Comparison of ENCODE assay signal across 11 mouse cellular contexts in genomic region chr10:86359699-86360098, GRCm38 (mm10). TPM values are rescaled to one million over a fixed set of nuclear protein-coding genes. Genes with fewer than 3 reads are reported as not detected.
DNase-seq lines count a peak whose midpoint lies in the region; ATAC-seq and TF ChIP-seq lines count a peak whose summit lies in the region.
"Had no signal": no experiment of that assay in that cellular context is flagged by ENCODE, and none has a peak within 500 bp of the region (broad histone marks: within the 10 kb centered on the region; RNA-seq: fewer than 3 reads in every experiment).

No protein-coding gene starts in this region.

- no peak for DNase-seq in heart, embryonic 10.5 days (ENCODE audit: low spot score)
- no peak for DNase-seq in heart, postnatal 25 days (ENCODE audit: low spot score)
- peak; percentile 23 for DNase-seq in lung, postnatal 0 days (ENCODE audit: low spot score)
- no peak for DNase-seq in lung, postnatal 25 days (ENCODE audit: low spot score)
- DNase-seq in cerebellum, adult 18-20 months = peak; percentile 76 to 80
- DNase-seq in limb, embryonic 10.5 days (ENCODE audit: low spot score) = no peak
- DNase-seq in spleen, adult 12 weeks (ENCODE audit: low spot score) = no peak
- DNase-seq: adrenal gland, adult 2 months had no signal

- H3K4me1 ChIP-seq in heart, embryonic 10.5 days = no peaks in the 10 kb centered on the region
- H3K4me1 ChIP-seq in lung, postnatal 0 days (ENCODE audit: insufficient read depth, low read depth, low read length) = 0 out of 2 replicates have a peak, but pooled peaks cover 3% of the 10 kb centered on the region
- peaks cover 16% of the 10 kb centered on the region for H3K4me1 ChIP-seq in limb, embryonic 10.5 days

- no peak overlapping the region for H3K4me3 ChIP-seq in heart, embryonic 10.5 days
- no peak overlapping the region for H3K4me3 ChIP-seq in lung, postnatal 0 days (ENCODE audit: low read depth, low read length)
- H3K4me3 ChIP-seq in limb, embryonic 10.5 days = no peak overlapping the region
- H3K4me3 ChIP-seq: midbrain, embryonic 10.5 days had no signal

- no peak for TF ChIP-seq CTCF in lung, postnatal 0 days (IDR thresholded peaks at IDR 0.05)

- H3K9ac ChIP-seq in lung, postnatal 0 days (replicated peaks; ENCODE audit: low read depth) = no peak overlapping the region
- H3K9ac ChIP-seq: hindbrain, embryonic 14.5 days had no signal

- no peaks in the 10 kb centered on the region for H3K36me3 ChIP-seq in heart, embryonic 10.5 days
- no peaks in the 10 kb centered on the region for H3K36me3 ChIP-seq in lung, postnatal 0 days (ENCODE audit: insufficient read depth, low read length)
- H3K36me3 ChIP-seq in limb, embryonic 10.5 days = no peaks in the 10 kb centered on the region
- H3K36me3 ChIP-seq: midbrain, embryonic 10.5 days had no signal

- H3K27me3 ChIP-seq in heart, embryonic 10.5 days (ENCODE audit: insufficient read depth, poor library complexity, severe bottlenecking) = no peaks in the 10 kb centered on the region
- H3K27me3 ChIP-seq in lung, postnatal 0 days (replicated peaks; ENCODE audit: insufficient read depth, low read length) = no peaks in the 10 kb centered on the region
- no peaks in the 10 kb centered on the region for H3K27me3 ChIP-seq in limb, embryonic 10.5 days (ENCODE audit: low read depth, poor library complexity, severe bottlenecking)

- intact Hi-C loops in heart, postnatal 25 days (cut with DNase I) = loop anchor here (5.0 kb wide), 2 partner anchors 63 to 93 kb away; no protein-coding TSS in a partner anchor

- peak; percentile 20; the same call in 1 of the 2 replicates for ATAC-seq in lung, postnatal 0 days
- no peak for ATAC-seq in erythroblast, adult 5-6 weeks (replicated peaks; ENCODE audit: low FRiP score, poor library complexity, severe bottlenecking)

- no peaks in the 10 kb centered on the region for H3K9me3 ChIP-seq in heart, embryonic 10.5 days
- H3K9me3 ChIP-seq in lung, postnatal 0 days (ENCODE audit: low read length) = no peaks in the 10 kb centered on the region
- no peaks in the 10 kb centered on the region for H3K9me3 ChIP-seq in limb, embryonic 10.5 days (replicated peaks)
- H3K9me3 ChIP-seq: midbrain, embryonic 10.5 days had no signal

- no peak for TF ChIP-seq EP300 in lung, postnatal 0 days (IDR thresholded peaks at IDR 0.05)

- 64% methylated on average over 4 of the region's 4 CpGs for WGBS in heart, embryonic 10.5 days
- 52% methylated on average over 4 of the region's 4 CpGs for WGBS in lung, postnatal 0 days
- 40% methylated on average over 4 of the region's 4 CpGs for WGBS in limb, embryonic 10.5 days

- 0 out of 2 replicates have a peak overlapping the region, but pooled peaks have one; percentile 6 for H3K27ac ChIP-seq in heart, embryonic 10.5 days
- 0 out of 2 replicates have a peak overlapping the region, but pooled peaks have one; percentile 21 for H3K27ac ChIP-seq in lung, postnatal 0 days (ENCODE audit: low read length)
- peak overlapping the region; percentile 46 for H3K27ac ChIP-seq in limb, embryonic 10.5 days
- H3K27ac ChIP-seq: midbrain, embryonic 10.5 days had no signal

- no peak overlapping the region for H3K4me2 ChIP-seq in lung, postnatal 0 days (replicated peaks; ENCODE audit: low read depth, low read length)
- H3K4me2 ChIP-seq: hindbrain, embryonic 14.5 days had no signal

RNA-seq across cellular contexts. Expression of gene Timp3, which starts 59.5 kb away (rescaled TPM):
- polyA plus RNA-seq in heart, embryonic 10.5 days (2016; fragmentation: Nextera tagmentation; extraction: Ambion mirVana) = 44.7 and 47.2 TPM in 2 replicates
- 100 to 1,000 TPM; 135 to 205 TPM for total RNA-seq in heart, postnatal 25 days (2021)
- 207 and 208 TPM in 2 replicates for polyA plus RNA-seq in lung, postnatal 0 days (2015; fragmentation: Nextera tagmentation; extraction: Ambion mirVana)
- 28.9 and 43.5 TPM in 2 replicates for polyA plus RNA-seq in limb, embryonic 10.5 days (2016; fragmentation: Nextera tagmentation; extraction: Ambion mirVana)
- total RNA-seq in erythroblast, adult 5-6 weeks (2015; ENCODE audit: low replicate concordance) = 0.42 TPM in 1 of 2 replicates, not detected in the other
- 0.77 and 0.84 TPM in 2 replicates for total RNA-seq in erythroblast, adult 5-6 weeks (2017; ENCODE audit: low replicate concordance)

Comparison
In these comparisons a context has a peak if more than half of its experiments do, and no peak if none do; other contexts are left out.
1. DNase-seq: peak in lung, postnatal 0 days (single experiment) and cerebellum, adult 18-20 months (2 of 2); none in heart, embryonic 10.5 days (single experiment), heart, postnatal 25 days (single experiment), lung, postnatal 25 days (single experiment), limb, embryonic 10.5 days (single experiment) and spleen, adult 12 weeks (single experiment).
2. Peak in every context shown above with its lines, with median percentiles within 50 percentile points of each other: H3K27ac ChIP-seq.